Mouse (Mus musculus) subcutaneous adipose tissue, adult 2 months (tissue): Measurements from ENCODE around the gene Gm10300. TPM values are rescaled to one million over a fixed set of nuclear protein-coding genes. Genes with fewer than 3 reads are reported as not detected.

Experiments used
- polyA plus RNA-seq: library from polyadenylated mRNA; depleted of rRNA; stranded (reverse); fragments of >200 nt; gene quantifications from 2 replicates; pipeline ENCODE4 v1.2.3, GENCODE M21; 2012; ENCODE audit warnings: low replicate concordance; rRNA removed

Gm10300 gene
- polyA plus RNA-seq: 0.17 and 0.37 TPM in 2 replicates

DNA sequence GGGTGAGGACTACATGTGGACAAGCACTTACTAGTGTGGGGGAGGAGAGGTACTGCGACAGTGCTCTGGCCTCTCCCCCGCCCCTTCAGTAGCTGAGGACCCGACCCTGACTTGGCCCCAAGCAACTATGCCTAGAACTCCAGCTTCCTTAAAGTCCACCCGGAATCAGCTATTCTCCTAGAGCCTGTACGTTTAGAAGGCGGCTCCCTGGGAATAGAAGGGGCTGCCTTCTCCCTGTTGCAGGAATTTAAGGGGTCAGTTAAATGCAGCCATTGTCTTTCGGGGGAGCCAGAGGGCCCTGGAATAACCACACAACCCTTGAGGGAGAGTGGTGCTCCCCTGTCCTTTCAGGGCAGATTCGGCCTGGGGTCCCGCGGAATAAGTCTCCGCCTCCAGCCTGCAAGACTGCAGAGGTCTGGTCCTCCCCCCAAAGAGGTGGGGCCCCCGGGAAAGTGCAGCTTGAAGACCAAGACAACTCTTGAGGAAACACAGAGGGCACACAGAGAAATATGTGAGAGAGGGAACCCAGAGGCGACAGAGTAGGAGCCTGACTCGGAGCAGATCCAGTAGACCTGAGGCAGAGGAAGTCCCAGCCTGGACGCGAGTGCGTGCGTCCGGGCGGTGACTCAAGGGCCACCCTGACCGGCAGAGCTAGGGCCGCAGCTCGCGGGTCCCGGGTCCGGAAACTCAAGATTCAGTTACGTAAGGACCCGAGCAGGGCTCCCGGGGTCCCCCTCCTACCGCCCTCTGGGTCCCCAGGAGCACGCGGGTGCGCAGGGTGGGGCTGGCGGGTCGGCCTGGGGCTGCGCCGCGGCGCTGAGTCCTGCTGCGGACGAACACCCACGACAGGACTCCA, at the start of gene Gm10300:
TSS of gene Gm10300 (plus strand) at position 621 of the 856 bp plus-strand sequence.

DNA sequence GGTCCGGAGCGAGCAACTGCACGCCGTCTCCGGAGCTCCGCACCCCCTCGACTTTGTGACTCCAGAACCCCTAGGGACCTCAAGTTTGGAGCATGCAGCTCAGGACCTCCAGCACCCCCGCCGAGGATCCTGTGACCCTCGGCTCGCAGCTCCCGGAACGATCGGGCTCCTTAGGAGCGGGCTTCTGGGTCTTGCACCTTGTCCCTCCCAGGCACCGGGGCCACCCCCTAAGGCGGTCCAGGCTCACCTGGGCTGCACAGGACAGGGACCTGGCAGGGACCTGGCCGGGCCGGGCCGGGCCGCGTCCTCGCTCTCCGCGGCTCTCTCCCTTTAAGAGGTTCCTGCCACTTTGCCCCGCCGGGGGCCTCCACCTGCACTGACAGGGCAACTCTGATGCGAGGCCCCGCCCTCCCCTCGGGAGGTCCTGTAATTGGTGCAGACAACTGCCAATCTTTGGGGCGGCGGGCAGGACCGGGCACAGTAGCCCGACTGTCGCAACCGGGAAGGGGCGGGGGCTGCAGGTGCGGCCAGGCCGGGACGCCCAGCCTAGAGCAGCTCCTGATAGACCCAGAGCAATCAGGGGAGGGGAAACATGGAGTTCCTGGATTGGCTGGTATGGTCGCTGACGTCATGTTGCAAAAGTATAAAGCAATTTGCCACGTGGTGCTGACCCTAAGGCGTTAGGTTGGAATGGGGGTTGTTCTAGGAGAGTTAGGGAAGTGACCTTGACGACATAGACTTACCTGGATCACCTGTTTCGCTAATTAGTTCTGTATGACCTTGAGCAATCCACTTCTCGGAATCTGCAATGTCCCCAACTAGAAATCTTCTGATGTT, 654 bp downstream of the Gm10300 start, which contains the start of gene Epb41:
TSS of gene Epb41 (minus strand) at position 389 of the 837 bp plus-strand sequence.

Other genes with a start within 250 kb of the Gm10300 start
- 6.0 and 38.2 TPM in 2 replicates for gene Ptpru, start 236.4 kb upstream of the Gm10300 start, polyA plus RNA-seq
- 73.3 and 164 TPM in 2 replicates for gene Mecr, start 231.2 kb upstream of the Gm10300 start, polyA plus RNA-seq
- 30.8 and 52.7 TPM in 2 replicates for gene Srsf4, start 201.1 kb upstream of the Gm10300 start, polyA plus RNA-seq
- 10.3 and 60.1 TPM in 2 replicates for gene Tmem200b, start 152.9 kb upstream of the Gm10300 start, polyA plus RNA-seq
- 22.5 and 26.8 TPM in 2 replicates for gene Epb41, start 624 bp downstream of the Gm10300 start, polyA plus RNA-seq
- gene Oprd1, start 69.8 kb downstream of the Gm10300 start, polyA plus RNA-seq: 0.12 TPM in 1 of 2 replicates, not detected in the other
- 17.4 and 30.2 TPM in 2 replicates for gene Ythdf2, start 137.6 kb downstream of the Gm10300 start, polyA plus RNA-seq
- 9.0 and 20.2 TPM in 2 replicates for gene Gmeb1, start 186.9 kb downstream of the Gm10300 start, polyA plus RNA-seq
- gene Taf12, start 199.7 kb downstream of the Gm10300 start, polyA plus RNA-seq: 9.9 and 12.6 TPM in 2 replicates
- gene Rab42, start 228.7 kb downstream of the Gm10300 start, polyA plus RNA-seq: 4.5 and 4.6 TPM in 2 replicates